Mouse (Mus musculus): ENCODE measurements around the gene Stra8.

- TF ChIP-seq CTCF (IDR thresholded peaks at IDR 0.05; ENCODE audit: low read depth) (no peak), EP300 (IDR thresholded peaks at IDR 0.05; ENCODE audit: low read depth) (no peak)
These were observed 668 bp downstream of the Stra8 start for GRCm38 (mm10) chr6:34920631-34921030.

Data from heart, postnatal 0 days (tissue).